Mouse (Mus musculus): ENCODE measurements around the gene Foxc2. TPM values are rescaled to one million over a fixed set of nuclear protein-coding genes. Genes with fewer than 3 reads are reported as not detected.

Foxc2 gene
- polyA plus RNA-seq, 1 experiment from 2014 or later, result 6.4 TPM

DNA sequence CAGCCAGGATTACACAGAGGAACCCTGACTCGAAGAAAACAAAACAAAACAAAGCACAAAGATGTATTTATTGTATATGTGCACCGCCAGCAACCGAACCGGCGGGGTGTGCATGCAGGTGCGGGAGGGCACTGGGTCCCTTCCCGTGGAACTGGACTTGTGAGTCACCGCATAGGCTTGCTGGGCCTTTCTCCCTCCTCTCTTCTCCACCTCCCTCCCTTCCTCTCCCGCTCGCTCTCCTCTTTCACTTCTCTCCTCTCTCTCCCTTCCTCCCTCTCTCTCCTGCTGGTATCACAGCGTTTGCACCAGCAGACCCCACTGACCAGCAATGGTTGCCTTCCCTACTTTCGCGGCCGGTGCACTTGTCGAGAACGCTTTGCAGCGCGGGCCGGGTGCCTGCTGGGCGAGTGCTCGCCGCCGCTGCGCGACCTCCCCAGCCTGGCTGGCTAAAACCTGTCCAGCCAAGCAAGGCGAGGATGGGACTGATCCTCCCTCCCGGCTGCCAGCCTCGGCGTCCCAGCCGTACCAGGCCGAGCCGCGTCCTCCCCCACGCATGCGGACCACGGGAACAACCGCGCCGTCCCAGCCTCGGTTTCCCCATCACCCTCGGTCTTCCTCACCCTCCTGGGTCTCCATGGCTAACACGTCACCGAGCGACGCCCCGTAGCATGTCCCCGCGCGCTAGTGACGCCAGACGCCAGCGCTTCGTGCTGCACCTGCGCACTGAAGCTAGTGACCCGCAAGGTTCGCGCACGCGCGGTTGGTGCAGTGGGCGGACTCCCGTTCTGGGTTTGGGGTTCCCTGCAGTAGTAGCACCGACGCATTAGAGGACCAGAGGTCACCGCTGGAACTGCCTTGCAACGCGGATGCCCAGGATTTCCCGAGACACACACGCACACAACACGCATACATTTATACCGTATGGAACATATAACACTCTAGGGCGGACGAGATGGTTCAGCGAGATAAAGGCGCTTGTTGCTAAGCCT lies 8.0 kb upstream of the Foxc2 start, which contains the start of gene Mthfsd:
Mthfsd (minus strand) TSS at position 725 of the 989 bp plus-strand sequence.
- Histone ChIP-seq H3K27me3 (ENCODE audit: control insufficient read depth, insufficient read depth, low read length) (peaks cover 3% of the 10 kb centered on the region; the same call in 1 of the 2 replicates), H3K27ac (replicated peaks in 1 of 2; ENCODE audit: control insufficient read depth in 1 of 2, insufficient read depth in 1 of 2, low read depth in 2 of 2, low read length in 2 of 2) (peak within 1 kb of the TSS; percentile 18 to 76), H3K9ac (ENCODE audit: low read length) (peak within 1 kb of the TSS; percentile 92), H3K4me2 (ENCODE audit: low read length) (peak within 1 kb of the TSS; percentile 90), H3K9me3 (ENCODE audit: control insufficient read depth, low read length) (no peaks in the 10 kb centered on the region), H3K36me3 (ENCODE audit: control insufficient read depth, insufficient read depth, low read length) (peaks cover 23% of the 10 kb centered on the region), H3K4me3 (ENCODE audit: control insufficient read depth in 1 of 2, insufficient read depth in 1 of 2, low read depth in 1 of 2, low read length in 2 of 2) (peak within 1 kb of the TSS; percentile 63 to 94), H3K4me1 (ENCODE audit: control insufficient read depth in 2 of 2, insufficient read depth in 2 of 2, low read length in 2 of 2) (peaks cover 3 to 31% of the 10 kb centered on the region in 2 experiments; a peak in 3 of 4 replicates)
- WGBS, result 1% methylated on average over 75 of the region's 75 CpGs
- ATAC-seq (ENCODE audit: insufficient number of reproducible peaks, insufficient read depth, low FRiP score, low read depth), result peak; percentile 83

DNA sequence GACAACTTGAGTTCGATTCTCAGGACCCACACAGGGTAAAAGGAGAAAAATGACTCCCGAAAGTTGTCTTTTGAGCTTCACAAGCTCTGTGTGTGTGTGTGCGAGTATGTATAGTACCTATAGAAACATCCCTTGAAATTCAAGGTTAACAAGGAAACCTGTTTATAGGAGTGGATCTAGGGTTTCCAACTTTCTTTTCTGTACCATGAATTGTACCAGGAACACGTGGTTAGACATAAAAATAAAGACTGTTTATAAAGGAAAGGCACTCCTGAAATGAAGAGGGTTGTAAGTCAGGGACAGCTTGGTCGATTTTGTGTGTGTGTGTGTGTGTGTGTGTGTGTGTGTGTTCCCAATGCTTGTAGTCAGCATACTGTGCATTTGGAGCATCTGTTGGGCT lies 7.3 kb upstream of the Foxc2 start:
- peak overlapping the region; percentile 92 for H3K9ac ChIP-seq (ENCODE audit: low read length)
- peak overlapping the region in 1 of 2 experiments; percentile 17; a peak in 3 of 4 replicates for H3K27ac ChIP-seq (replicated peaks in 1 of 2; ENCODE audit: control insufficient read depth in 1 of 2, insufficient read depth in 1 of 2, low read depth in 2 of 2, low read length in 2 of 2)
- ATAC-seq (ENCODE audit: insufficient number of reproducible peaks, insufficient read depth, low FRiP score, low read depth), result no peak
- H3K36me3 ChIP-seq (ENCODE audit: control insufficient read depth, insufficient read depth, low read length), result peaks cover 20% of the 10 kb centered on the region
- H3K27me3 ChIP-seq (ENCODE audit: control insufficient read depth, insufficient read depth, low read length), result peaks cover 5% of the 10 kb centered on the region
- 20% methylated on average over 5 of the region's 5 CpGs for WGBS
- H3K9me3 ChIP-seq (ENCODE audit: control insufficient read depth, low read length), result no peaks in the 10 kb centered on the region
- peaks cover 3 to 29% of the 10 kb centered on the region in 2 experiments; a peak in 3 of 4 replicates for H3K4me1 ChIP-seq (ENCODE audit: control insufficient read depth in 2 of 2, insufficient read depth in 2 of 2, low read length in 2 of 2)
- H3K4me2 ChIP-seq (ENCODE audit: low read length), result peak overlapping the region; percentile 90
- H3K4me3 ChIP-seq (ENCODE audit: control insufficient read depth in 1 of 2, insufficient read depth in 1 of 2, low read depth in 1 of 2, low read length in 2 of 2), result peak overlapping the region; percentile 63 to 94

DNA sequence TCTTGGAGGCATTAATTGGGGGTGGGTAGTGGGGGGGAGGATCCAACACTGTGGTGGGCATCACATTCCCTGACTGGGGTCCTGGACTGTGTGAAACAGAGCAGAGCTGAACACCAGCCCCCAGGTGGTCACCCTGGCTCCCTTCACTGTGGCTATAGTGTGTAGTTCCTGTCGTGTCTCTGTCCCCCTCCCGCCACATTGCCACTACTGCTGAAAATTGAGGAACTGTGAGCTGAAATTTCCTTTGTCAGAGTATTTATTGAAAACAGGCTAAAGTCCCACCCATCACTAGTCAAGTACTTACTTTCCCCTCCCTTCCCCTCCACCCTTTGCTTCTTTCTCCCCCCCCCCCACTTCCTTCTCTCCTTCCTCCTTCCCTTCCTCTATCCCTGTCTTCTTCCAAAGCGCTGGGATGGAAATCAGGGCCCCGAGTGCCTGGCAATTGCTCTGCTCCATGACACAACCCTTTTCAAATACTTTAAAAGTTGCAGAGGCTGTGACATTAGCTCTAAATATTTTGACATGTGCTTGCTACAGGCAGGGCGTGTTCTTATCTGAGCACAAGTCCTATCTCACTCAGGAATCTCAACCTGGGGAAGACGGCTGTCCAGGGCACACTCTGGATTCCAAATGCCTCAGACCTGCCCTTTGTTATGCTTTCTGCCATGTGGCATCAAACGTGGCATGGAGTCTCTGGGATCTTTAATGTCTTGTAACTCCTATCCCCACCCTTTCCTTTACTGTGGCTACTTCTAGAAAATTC lies 4.6 kb upstream of the Foxc2 start:
- Histone ChIP-seq H3K4me1 (ENCODE audit: control insufficient read depth in 2 of 2, insufficient read depth in 2 of 2, low read length in 2 of 2) (peaks cover 3 to 29% of the 10 kb centered on the region in 2 experiments; a peak in 3 of 4 replicates), H3K36me3 (ENCODE audit: control insufficient read depth, insufficient read depth, low read length) (0 out of 2 replicates have a peak, but pooled peaks cover under 1% of the 10 kb centered on the region), H3K4me3 (ENCODE audit: control insufficient read depth in 1 of 2, insufficient read depth in 1 of 2, low read depth in 1 of 2, low read length in 2 of 2) (no peak overlapping the region), H3K9me3 (ENCODE audit: control insufficient read depth, low read length) (no peaks in the 10 kb centered on the region), H3K27me3 (ENCODE audit: control insufficient read depth, insufficient read depth, low read length) (peaks cover 28% of the 10 kb centered on the region), H3K27ac (replicated peaks in 1 of 2; ENCODE audit: control insufficient read depth in 1 of 2, insufficient read depth in 1 of 2, low read depth in 2 of 2, low read length in 2 of 2) (no peak overlapping the region), H3K9ac (ENCODE audit: low read length) (no peak overlapping the region), H3K4me2 (ENCODE audit: low read length) (no peak overlapping the region)
- ATAC-seq (ENCODE audit: insufficient number of reproducible peaks, insufficient read depth, low FRiP score, low read depth), result no peak
- 43% methylated on average over 7 of the region's 7 CpGs for WGBS

DNA sequence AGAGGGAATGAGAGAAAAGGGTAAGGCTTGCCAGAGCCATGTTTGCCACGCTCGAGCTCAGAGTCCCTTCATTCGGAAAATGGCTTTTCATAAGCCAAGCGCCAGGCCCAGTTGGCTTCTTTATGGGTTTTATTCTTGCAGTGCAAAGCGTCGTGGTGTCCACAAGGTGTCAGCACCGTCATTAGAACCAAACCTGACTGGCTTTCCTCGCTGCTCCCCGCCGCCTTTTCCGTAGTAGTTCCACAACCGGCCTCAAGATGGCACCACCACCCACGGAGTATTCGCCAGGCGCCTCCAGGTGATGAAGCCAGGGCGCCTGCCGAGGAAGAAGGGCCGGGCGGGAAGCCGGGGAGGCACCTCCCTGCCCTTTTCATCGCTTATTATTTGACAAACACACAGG lies 2.7 kb upstream of the Foxc2 start:
- Histone ChIP-seq H3K9ac (ENCODE audit: low read length) (peak overlapping the region; percentile 21; the same call in 1 of the 2 replicates), H3K4me3 (ENCODE audit: control insufficient read depth in 1 of 2, insufficient read depth in 1 of 2, low read depth in 1 of 2, low read length in 2 of 2) (no peak overlapping the region), H3K27me3 (ENCODE audit: control insufficient read depth, insufficient read depth, low read length) (peaks cover 46% of the 10 kb centered on the region), H3K36me3 (ENCODE audit: control insufficient read depth, insufficient read depth, low read length) (no peaks in the 10 kb centered on the region; the same call in 1 of the 2 replicates), H3K27ac (replicated peaks in 1 of 2; ENCODE audit: control insufficient read depth in 1 of 2, insufficient read depth in 1 of 2, low read depth in 2 of 2, low read length in 2 of 2) (no peak overlapping the region), H3K4me2 (ENCODE audit: low read length) (0 out of 2 replicates have a peak overlapping the region, but pooled peaks have one; percentile 23), H3K9me3 (ENCODE audit: control insufficient read depth, low read length) (0 out of 2 replicates have a peak, but pooled peaks cover 4% of the 10 kb centered on the region), H3K4me1 (ENCODE audit: control insufficient read depth in 2 of 2, insufficient read depth in 2 of 2, low read length in 2 of 2) (peaks cover 3 to 20% of the 10 kb centered on the region in 2 experiments; a peak in 3 of 4 replicates)
- 2% methylated on average over 21 of the region's 21 CpGs for WGBS
- ATAC-seq (ENCODE audit: insufficient number of reproducible peaks, insufficient read depth, low FRiP score, low read depth), result no peak; the same call in 1 of the 2 replicates

DNA sequence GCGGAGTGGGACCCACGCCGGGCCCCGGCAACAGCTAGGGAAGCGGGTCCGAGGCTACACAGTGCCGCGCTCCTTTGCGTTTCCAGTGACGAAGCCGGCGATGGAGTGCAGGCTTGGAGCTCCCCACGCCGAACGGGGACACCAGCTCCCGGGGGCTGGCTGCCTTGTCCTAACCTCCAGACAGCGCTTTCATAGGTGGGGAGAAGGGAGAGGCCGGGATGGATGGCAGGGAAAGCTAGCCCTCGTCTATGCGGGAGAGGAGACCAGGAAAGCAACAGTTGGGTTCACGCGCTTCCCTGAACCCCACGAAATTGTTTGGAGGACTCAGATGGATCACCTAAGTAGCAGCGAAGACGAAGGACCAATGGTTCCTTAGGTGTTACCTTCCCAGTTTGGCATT lies 835 bp upstream of the Foxc2 start:
- Histone ChIP-seq H3K27ac (replicated peaks in 1 of 2; ENCODE audit: control insufficient read depth in 1 of 2, insufficient read depth in 1 of 2, low read depth in 2 of 2, low read length in 2 of 2) (no peak overlapping the region), H3K9ac (ENCODE audit: low read length) (peak overlapping the region; percentile 13; the same call in 1 of the 2 replicates), H3K9me3 (ENCODE audit: control insufficient read depth, low read length) (0 out of 2 replicates have a peak, but pooled peaks cover 4% of the 10 kb centered on the region), H3K4me1 (ENCODE audit: control insufficient read depth in 2 of 2, insufficient read depth in 2 of 2, low read length in 2 of 2) (peaks cover 3 to 4% of the 10 kb centered on the region in 2 experiments; a peak in 2 of 4 replicates), H3K36me3 (ENCODE audit: control insufficient read depth, insufficient read depth, low read length) (no peaks in the 10 kb centered on the region; the same call in 1 of the 2 replicates), H3K27me3 (ENCODE audit: control insufficient read depth, insufficient read depth, low read length) (peaks cover 59% of the 10 kb centered on the region), H3K4me2 (ENCODE audit: low read length) (peak overlapping the region; percentile 78), H3K4me3 (ENCODE audit: control insufficient read depth in 1 of 2, insufficient read depth in 1 of 2, low read depth in 1 of 2, low read length in 2 of 2) (peak overlapping the region; percentile 25 to 50)
- WGBS, result 2% methylated on average over 25 of the region's 25 CpGs
- no peak for ATAC-seq (ENCODE audit: insufficient number of reproducible peaks, insufficient read depth, low FRiP score, low read depth)

- Histone ChIP-seq H3K9me3 (ENCODE audit: control insufficient read depth, low read length) (0 out of 2 replicates have a peak, but pooled peaks cover 4% of the 10 kb centered on the region), H3K27me3 (ENCODE audit: control insufficient read depth, insufficient read depth, low read length) (peaks cover 73% of the 10 kb centered on the region), H3K4me2 (ENCODE audit: low read length) (peak overlapping the region; percentile 78), H3K9ac (ENCODE audit: low read length) (peak overlapping the region; percentile 71), H3K27ac (replicated peaks in 1 of 2; ENCODE audit: control insufficient read depth in 1 of 2, insufficient read depth in 1 of 2, low read depth in 2 of 2, low read length in 2 of 2) (peak overlapping the region; percentile 82 to 89), H3K4me1 (ENCODE audit: control insufficient read depth in 2 of 2, insufficient read depth in 2 of 2, low read length in 2 of 2) (peaks cover 4 to 5% of the 10 kb centered on the region in 2 experiments; a peak in 2 of 4 replicates), H3K36me3 (ENCODE audit: control insufficient read depth, insufficient read depth, low read length) (peaks cover 4% of the 10 kb centered on the region), H3K4me3 (ENCODE audit: control insufficient read depth in 1 of 2, insufficient read depth in 1 of 2, low read depth in 1 of 2, low read length in 2 of 2) (peak overlapping the region; percentile 50 to 70)
- under 1% methylated on average over 55 of the region's 55 CpGs for WGBS
- peak; percentile 32; the same call in 1 of the 2 replicates for ATAC-seq (ENCODE audit: insufficient number of reproducible peaks, insufficient read depth, low FRiP score, low read depth)
Measured at GRCm38 (mm10) chr8:121116591-121117185, 717 bp downstream of the Foxc2 start.

Measured in heart, embryonic 14.5 days (tissue).